Mouse (Mus musculus) thymus, adult 2 months (tissue): ENCODE measurements at regions not wholly inside any gene's neighbourhood (a gene's known extent, or its start where the extent isn't known, plus 50 kb on each side); places are given as distances from the start of the nearest gene placed in this dataset.

Experiments
- CTCF ChIP-seq: fragments of 200-500 bp; IDR thresholded peaks from 2 replicates; pipeline ENCODE4 v1.5.1; 2012; ENCODE audit warnings: mild to moderate bottlenecking, control low read depth, low read length, moderate library complexity, borderline replicate concordance; ENCODE audit not compliant: control insufficient read depth, poor library complexity, insufficient read depth; ENCODE audit errors: extremely low read depth
- POLR2A ChIP-seq: fragments of 200-500 bp; IDR thresholded peaks from 2 replicates; pipeline ENCODE4 v1.6.1; 2012; ENCODE audit warnings: mild to moderate bottlenecking, low read length, control low read depth, moderate library complexity; ENCODE audit not compliant: control insufficient read depth, poor library complexity, insufficient read depth; ENCODE audit errors: extremely low read depth

- TF ChIP-seq POLR2A: no peak
- TF ChIP-seq CTCF: no peak
These were observed 101.4 kb downstream of the Zfp36l2 start for GRCm38 (mm10) chr17:84086394-84086793.
